Mouse (Mus musculus) urinary bladder, postnatal 36 days (tissue): ENCODE results near the gene Col5a3.

Experiments
- DNase-seq, 2 experiments: peaks; one replicate each; pipeline ENCODE4 v3.0.0; 2022; ENCODE audit warnings: low spot score in 2 of 2, mixed read lengths in 1 of 2

The Col5a3 gene

DNA sequence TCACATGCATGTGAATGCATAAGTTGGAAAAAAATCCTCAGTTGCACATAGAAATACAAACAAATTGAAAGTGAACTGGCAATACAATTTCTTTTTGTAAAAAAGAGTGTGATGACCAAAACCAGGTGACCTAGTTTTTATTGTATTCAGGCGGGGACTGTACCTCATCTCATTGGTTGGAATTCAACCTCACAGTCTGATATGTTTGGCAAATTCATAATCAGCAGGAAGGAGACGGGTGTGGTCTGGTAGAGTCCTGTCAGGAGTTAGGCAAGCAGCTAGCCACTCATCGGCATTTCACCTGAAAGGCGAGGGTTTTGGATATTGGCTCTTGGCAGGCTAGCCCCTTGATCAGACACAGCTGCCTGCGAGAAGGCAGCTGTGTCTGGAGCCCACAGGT lies 65.7 kb downstream of the Col5a3 start:
- DNase-seq: no peak

DNA sequence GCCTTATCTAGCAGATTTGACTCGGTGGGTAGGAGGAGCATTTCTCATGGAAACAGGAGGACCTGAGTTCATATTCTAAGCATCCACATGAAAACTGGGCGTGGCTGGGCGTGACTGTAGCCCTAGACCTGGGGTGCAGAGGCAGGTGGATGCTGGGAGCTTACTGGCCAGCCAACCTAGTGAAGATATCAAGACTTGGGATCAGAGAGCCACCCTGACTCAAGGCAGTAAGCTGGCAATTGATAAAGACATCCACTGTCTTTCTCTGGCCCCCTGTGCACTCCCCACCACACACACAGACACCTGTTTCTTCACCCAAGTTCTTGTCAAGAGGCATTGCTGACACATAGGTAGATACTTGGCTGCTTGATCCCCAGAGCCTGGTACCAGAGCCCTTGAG lies 66.3 kb downstream of the Col5a3 start:
- no peak for DNase-seq

DNA sequence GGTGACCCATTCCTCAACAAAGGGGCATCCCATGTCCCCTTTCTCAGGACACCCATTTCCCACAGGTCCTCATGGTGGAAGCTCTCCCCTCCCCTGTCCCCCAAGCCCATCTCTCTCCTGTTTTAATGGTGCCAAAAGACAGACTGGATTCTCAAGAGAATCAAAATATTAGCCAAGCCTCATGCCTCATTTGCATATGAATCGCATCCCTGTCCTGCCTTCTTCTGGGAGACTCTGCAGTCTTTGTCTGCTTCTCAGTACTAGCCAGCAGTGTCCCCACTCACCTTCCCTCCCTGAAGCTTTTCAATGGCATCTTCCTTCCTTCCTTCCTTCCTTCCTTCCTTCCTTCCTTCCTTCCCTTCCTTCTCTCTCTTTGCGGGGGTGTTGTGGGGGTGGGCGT lies 67.2 kb downstream of the Col5a3 start:
- DNase-seq: no peak

- no peak for DNase-seq
Observed at GRCm38 (mm10) chr9:20746017-20746660, 68.7 kb downstream of the Col5a3 start, which contains the start of gene Olfm2. TSS of gene Olfm2 (minus strand) at chr9:20746349.

DNA sequence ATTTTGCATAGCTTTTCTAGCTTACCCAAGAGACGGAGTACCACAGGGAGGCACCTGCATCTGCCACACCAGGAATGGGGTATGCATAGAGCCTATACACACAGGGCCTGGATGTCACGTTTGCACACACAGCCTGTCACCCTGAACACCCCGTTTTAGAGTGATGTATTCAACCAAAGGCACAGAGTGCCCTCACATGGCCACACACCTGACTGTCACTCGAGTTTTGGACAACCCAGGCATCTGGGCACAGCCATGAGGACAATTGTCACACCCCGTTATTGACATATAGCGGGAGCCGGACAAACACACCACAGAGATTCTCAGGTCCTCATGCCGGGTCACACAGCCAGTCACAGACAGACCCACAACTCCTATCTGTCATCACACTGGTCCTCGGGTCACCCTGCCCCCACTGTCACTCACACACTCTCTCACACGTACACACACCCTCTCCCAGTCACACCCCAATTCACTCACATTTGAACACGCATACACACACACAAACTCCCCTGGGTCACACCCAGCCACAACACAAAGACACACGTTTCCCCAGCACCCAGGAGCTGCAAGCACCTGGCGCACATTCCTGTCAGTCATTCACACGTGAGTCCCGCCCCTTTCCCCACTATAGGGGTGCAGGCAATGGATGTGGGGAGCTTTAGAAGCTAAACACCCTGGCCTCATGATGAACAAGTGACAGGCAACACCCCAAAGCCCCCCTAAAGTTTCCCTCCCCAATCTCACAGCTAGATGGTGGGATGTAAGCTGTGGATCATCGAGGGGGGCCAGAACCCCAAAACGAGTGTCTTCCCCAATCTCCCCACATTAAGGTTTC lies 69.5 kb downstream of the Col5a3 start:
- DNase-seq: no peak

DNA sequence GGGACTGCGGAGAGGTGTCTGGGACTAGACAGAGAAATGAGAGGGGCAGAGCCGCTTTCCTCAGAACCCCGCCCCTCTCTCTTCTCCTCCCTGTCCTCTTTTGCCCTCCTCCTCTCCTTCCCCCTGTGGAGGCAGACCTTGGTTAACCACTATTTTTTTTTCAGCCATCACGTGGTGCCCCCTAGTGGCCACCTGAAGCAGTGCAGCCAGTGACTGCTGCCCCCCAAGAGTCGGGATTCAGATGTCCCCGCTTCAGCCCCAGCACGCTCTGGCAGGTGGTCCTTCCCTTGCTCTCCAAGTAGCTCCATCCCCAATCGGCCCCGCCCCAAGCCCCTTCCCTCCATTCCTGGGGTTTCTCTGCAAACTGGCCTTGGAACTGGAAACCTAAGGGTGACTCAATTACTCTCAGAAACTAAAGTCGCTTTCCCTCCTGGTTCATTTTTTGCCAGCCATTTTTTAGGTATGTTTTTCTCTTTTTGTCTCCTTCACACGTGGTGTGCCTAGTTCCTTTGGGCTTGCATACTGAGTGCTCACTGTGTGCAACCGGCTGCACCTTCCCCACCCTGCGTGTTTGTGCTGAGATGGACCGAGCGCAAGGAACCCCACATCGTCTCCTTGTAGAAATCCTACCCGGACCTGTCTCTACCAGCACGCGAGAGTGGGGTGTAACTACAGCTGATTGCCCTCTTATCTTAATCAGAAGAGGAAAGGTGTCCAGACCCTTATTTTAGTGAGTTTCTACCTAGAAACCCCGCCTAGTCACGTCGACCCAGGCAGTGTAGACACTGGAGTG lies 70.7 kb downstream of the Col5a3 start:
- no peak for DNase-seq

DNA sequence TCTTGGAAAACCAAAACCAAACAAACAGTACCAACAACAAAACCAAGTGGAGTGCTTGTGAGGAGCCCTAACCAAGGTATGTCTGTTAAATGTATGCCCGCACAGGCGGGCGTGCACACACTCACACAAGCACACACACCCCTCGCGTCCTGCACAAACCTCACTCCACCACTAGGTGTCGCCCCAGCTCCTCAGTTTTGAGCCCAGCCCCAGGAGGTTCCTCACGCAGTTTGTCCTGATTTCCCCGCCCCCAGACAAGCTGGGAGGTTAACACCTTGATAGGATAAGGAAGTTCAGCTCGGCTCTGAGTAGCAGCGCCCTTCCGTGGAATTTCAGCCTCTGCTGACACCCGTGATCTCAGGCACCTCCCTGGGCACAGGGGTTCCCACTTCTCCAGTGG lies 74.5 kb downstream of the Col5a3 start:
- DNase-seq: peak; percentile 78 to 86

GRCm38 (mm10) chr9:20738251-20738999 lies 76.4 kb downstream of the Col5a3 start:
- DNase-seq: no peak

DNA sequence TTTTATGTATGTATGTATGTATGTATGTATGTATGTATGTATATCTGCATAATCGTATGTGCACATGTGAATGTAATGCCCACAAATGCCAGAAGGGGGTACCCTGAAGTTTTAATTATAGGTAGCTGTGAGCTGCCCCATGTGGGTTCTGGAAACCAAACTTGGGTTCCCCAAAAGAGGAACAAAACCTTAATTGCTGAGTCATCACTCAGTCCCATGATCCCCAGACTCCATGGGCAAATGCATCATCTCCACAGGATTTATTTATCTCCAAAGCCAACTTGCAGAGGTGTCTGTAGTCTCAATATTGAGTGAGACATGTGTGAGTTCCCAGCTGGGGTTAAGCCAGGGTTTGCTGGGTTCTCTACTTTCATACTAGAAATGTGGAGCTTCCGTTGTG lies 77.6 kb downstream of the Col5a3 start:
- DNase-seq: no peak

GRCm38 (mm10) chr9:20734692-20735091 lies 80.2 kb downstream of the Col5a3 start:
- DNase-seq: no peak

DNA sequence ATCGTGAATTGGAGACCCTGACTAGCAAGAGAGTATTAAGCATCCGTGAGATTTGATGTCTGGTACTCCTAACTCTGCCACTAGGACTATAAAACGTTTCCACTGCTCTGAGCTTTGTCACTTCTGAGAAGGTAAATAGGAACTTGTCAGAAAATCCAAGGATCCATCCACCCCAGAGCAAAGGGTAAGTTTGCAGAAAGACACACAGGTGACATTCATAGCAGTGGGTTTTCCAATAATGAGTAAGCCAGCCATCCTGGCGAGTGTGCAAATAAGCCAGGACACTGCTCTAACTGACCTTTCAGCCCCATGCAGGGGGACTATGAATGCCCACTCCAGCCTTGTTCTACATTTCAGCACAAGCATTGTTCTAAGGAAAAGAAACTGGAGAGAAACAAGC lies 83.1 kb downstream of the Col5a3 start:
- DNase-seq: no peak

DNA sequence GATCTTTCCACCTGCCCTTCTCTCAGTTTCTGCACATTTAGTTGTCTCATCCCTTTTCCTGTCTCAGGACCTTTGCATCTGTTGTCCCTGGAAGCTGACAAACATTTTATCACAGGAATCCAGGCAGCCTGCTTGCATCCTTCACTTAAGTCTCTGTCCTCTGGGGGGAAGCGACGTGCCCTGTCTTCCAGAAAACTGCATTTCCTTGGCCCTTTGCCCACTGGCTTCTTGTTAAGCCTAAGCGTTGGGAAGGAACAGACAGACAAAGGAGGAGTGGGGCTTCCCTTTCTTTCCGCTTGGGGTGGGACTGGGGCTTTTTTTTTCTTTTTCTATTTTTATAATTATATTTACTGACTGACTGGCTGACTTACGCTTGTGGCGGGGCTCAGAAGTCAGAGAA lies 85.4 kb downstream of the Col5a3 start:
- DNase-seq: no peak

DNA sequence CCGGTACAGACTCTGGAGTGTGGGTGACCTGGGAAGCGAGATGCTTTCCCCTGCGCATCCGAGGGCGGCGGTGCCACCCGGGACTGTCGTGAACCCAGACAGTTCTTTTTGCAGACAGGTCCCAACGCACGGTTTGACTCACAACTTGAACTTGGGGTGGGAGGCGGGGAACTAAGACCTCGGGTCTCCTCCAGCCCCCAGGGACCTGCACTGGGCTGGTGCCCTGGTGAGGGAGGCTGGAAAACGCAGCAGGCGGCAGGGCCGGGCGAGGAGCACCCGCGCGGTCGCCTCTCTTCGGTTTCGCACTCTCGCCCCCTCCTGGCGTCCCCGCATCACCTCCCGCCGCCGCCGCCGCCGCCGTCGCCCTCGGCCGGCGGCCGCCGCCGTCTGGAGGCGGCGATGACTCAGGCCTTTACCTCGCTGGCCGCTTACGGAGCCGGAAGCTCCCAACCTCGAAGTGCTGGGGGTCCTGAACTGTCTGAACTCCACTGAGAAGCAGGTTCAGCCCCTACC lies 87.2 kb downstream of the Col5a3 start:
- peak; percentile 35 to 52 for DNase-seq

DNA sequence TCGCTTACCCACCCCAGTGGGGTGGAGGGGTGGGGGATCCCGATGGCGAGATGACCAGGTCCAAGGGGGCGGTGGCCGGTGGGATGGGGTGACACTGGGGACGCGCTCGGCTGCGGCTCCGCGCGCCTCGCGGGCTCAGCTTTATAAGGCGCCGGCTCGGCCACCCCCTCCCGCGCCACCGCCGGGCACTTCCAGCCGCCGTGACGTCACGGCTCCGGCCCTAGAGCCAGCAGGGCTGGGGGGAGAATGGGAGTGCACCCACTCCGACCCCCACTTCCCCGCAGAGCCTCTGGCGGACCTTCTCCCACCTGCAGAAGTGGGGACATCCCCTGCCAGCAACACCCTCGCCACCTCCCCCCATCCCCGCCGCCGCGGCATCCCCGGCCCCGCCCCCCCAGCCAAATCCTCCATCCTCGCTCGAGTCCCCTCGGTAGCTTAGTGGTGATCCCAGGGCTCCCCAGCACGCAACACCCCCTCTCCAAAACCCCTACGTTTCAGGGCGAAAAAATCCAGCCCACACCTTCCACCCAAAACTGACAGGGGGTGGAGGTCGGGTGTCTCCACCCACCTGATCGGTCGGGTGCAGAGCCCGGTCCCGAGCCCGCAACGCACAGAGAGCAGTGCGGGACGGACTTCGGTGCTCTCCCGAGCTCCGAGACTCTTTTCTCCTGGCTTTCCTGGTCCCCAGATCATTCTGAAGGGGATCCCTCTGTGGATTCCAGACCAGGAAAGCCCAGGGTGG lies 87.8 kb downstream of the Col5a3 start:
- DNase-seq: no peak

DNA sequence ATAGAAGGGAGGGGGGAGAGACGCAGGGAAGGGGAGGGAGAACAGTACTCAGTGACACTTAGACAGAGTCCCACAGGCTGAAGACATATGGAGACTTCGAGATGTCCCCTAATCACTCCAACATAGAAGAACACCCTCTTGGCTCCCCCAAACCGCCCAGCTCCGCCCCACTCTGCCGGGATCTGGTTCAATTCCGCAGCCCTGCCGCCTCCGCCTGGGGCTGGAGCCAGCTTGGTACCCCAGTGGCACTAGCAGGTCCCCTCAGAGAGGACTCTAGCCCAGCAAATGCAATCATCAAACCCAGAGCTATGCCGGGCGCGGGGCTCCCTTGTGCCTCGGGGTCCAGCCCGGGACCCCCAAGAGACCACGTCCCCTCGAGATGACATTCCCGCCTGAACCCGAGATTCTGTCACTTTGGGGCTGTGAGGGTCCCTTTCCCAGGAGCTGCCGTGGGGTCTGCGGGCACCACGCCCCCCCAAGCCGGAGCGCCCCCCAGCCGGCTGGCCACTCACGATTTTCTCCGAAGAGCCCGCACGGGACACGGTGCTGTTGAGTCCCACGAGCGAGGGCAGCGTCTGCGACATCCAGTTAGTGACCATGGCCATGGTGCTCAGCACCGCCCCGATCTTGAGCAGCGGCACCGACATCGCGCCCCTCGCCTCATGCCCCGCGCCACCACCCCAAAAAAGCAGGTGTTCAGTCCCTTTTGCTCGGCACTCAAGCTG lies 88.6 kb downstream of the Col5a3 start:
- no peak for DNase-seq

DNA sequence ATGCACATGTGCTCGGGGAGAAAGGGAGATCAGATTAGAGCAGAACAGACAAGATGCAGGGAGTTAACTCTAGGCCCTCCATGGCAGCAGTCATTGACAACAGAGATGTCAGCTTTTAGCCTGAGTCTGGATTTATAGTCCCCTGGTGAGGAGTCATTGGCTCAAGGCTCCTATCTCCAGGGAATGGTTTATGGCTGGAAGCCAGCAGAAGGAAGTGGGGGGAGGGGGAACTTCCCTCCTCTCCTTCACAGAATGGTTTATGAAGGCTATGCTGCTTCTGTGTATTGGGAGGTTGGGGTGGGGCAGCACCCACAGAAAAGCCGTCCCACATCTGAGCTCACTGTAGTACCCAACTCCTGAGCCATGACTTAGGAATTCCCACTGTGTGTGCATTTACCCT lies 93.3 kb downstream of the Col5a3 start:
- DNase-seq: no peak
